Mouse (Mus musculus) left cerebral cortex, postnatal 25 days (tissue): ENCODE measurements at regions not wholly inside any gene's neighbourhood (a gene's known extent, or its start where the extent isn't known, plus 50 kb on each side); places are given as distances from the start of the nearest gene placed in this dataset.

Source experiments
- DNase-seq, 2 experiments: peaks; one replicate each; pipeline ENCODE4 v3.0.0; 2022; ENCODE audit warnings: low spot score in 2 of 2, mixed read lengths in 1 of 2
- intact Hi-C: fragments of 180-260 bp; cut with DNase I; formaldehyde crosslinking; loops from one replicate; pipeline ENCODE4 v1.15.1; 2025

GRCm38 (mm10) chr12:109946936-109947335, 331.9 kb upstream of the Dio3 start:
- intact Hi-C loops, result no loop called here
- DNase-seq, result no peak

- intact Hi-C loops, result no loop called here
- no peak for DNase-seq
These were observed 330.9 kb upstream of the Dio3 start for GRCm38 (mm10) chr12:109947886-109948433.

- DNase-seq, result no peak
- intact Hi-C loops, result no loop called here
These were observed 330.4 kb upstream of the Dio3 start for GRCm38 (mm10) chr12:109948434-109948984.

GRCm38 (mm10) chr12:109949231-109949965, 329.5 kb upstream of the Dio3 start:
- intact Hi-C loops, result no loop called here
- DNase-seq, result no peak

GRCm38 (mm10) chr12:109950632-109951031, 328.2 kb upstream of the Dio3 start:
- intact Hi-C loops, result loop anchor here (10.0 kb wide), 2 partner anchors 196 to 1046 kb away; no protein-coding TSS in a partner anchor

GRCm38 (mm10) chr12:109951473-109951872, 327.4 kb upstream of the Dio3 start:
- intact Hi-C loops, result loop anchor here (10.0 kb wide), 2 partner anchors 197 to 1047 kb away; no protein-coding TSS in a partner anchor
- no peak for DNase-seq

More at GRCm38 (mm10) chr12:109950632-109951031, 328.2 kb upstream of the Dio3 start:
- DNase-seq, result no peak

- intact Hi-C loops, result loop anchor here (10.0 kb wide), 2 partner anchors 197 to 1047 kb away; no protein-coding TSS in a partner anchor
- no peak for DNase-seq
These were observed 326.9 kb upstream of the Dio3 start for GRCm38 (mm10) chr12:109951884-109952456.

GRCm38 (mm10) chr12:109952933-109953332, 325.9 kb upstream of the Dio3 start:
- no peak for DNase-seq
- intact Hi-C loops, result loop anchor here (10.0 kb wide), 2 partner anchors 198 to 1048 kb away; no protein-coding TSS in a partner anchor

- no peak for DNase-seq
- intact Hi-C loops, result loop anchor here (5.0 to 10.0 kb wide), 3 partner anchors 125 to 1053 kb away; no protein-coding TSS in a partner anchor
These were observed 321.6 kb upstream of the Dio3 start for GRCm38 (mm10) chr12:109957305-109957704.

- intact Hi-C loops, result loop anchor here (5.0 to 10.0 kb wide), 3 partner anchors 126 to 1054 kb away; no protein-coding TSS in a partner anchor
- DNase-seq, result peak; percentile 52 to 59
These were observed 320.3 kb upstream of the Dio3 start for GRCm38 (mm10) chr12:109958357-109959085.

GRCm38 (mm10) chr12:109966776-109967175, 312.1 kb upstream of the Dio3 start:
- DNase-seq, result no peak
- intact Hi-C loops, result no loop called here

GRCm38 (mm10) chr12:109968303-109968702, 310.6 kb upstream of the Dio3 start:
- intact Hi-C loops, result no loop called here
- DNase-seq, result peak in 1 of 2 experiments; percentile 72

- no peak for DNase-seq
- intact Hi-C loops, result no loop called here
These were observed 307.4 kb upstream of the Dio3 start for GRCm38 (mm10) chr12:109971508-109971907.

- intact Hi-C loops, result no loop called here
- DNase-seq, result peak in 1 of 2 experiments; percentile 61
These were observed 306.4 kb upstream of the Dio3 start for GRCm38 (mm10) chr12:109972366-109973015.

- DNase-seq, result no peak
- intact Hi-C loops, result no loop called here
These were observed 305.3 kb upstream of the Dio3 start for GRCm38 (mm10) chr12:109973598-109973997.

- intact Hi-C loops, result loop anchor here (5.0 kb wide), 1 partner anchor 67 kb away; no protein-coding TSS in a partner anchor
- DNase-seq, result peak; percentile 32 to 76
These were observed 303.5 kb upstream of the Dio3 start for GRCm38 (mm10) chr12:109975176-109975972.

- intact Hi-C loops, result no loop called here
- no peak for DNase-seq
These were observed 294.2 kb upstream of the Dio3 start for GRCm38 (mm10) chr12:109984651-109985050.

GRCm38 (mm10) chr12:109993410-109993809, 285.5 kb upstream of the Dio3 start:
- intact Hi-C loops, result no loop called here

More at GRCm38 (mm10) chr12:109993410-109993809, 285.5 kb upstream of the Dio3 start:
- no peak for DNase-seq
